Mouse (Mus musculus) CH12.LX (cell line): ENCODE data around the gene Pttg1ip. TPM values are rescaled to one million over a fixed set of nuclear protein-coding genes. Genes with fewer than 3 reads are reported as not detected.

Source experiments
- DNase-seq: peaks from one replicate; pipeline ENCODE4 v3.0.0-alpha.2; 2013; ENCODE audit errors: extremely low read depth
- H3K27ac ChIP-seq: 2 replicates; pipeline ENCODE4 v1.5.1; 2012; ENCODE audit warnings: low read depth, mild to moderate bottlenecking, control low read depth, moderate library complexity; ENCODE audit not compliant: insufficient read depth
- H3K27me3 ChIP-seq: replicated peaks from 2 replicates; pipeline ENCODE3; 2012; ENCODE audit warnings: inconsistent platforms
- H3K36me3 ChIP-seq, 2 experiments: replicated peaks in 1 of 2; 2 replicates each; pipeline versions ENCODE3 to v1.6.1; 2012; ENCODE audit warnings: inconsistent platforms in 1 of 2, low read length in 1 of 2, mild to moderate bottlenecking in 1 of 2, mixed read lengths in 1 of 2, moderate library complexity in 1 of 2; ENCODE audit not compliant: control insufficient read depth in 1 of 2, insufficient read depth in 1 of 2
- H3K4me1 ChIP-seq, 2 experiments: 2 replicates each; pipeline ENCODE4 v1.6.1; 2012; ENCODE audit warnings: inconsistent platforms in 1 of 2, moderate library complexity in 1 of 2; ENCODE audit not compliant: insufficient read depth in 2 of 2, control insufficient read depth in 1 of 2
- H3K4me2 ChIP-seq: 2 replicates; pipeline ENCODE4 v1.6.1; 2012; ENCODE audit warnings: low read depth, mild to moderate bottlenecking, control low read depth; ENCODE audit not compliant: poor library complexity, insufficient read depth, severe bottlenecking
- H3K4me3 ChIP-seq, 3 experiments: fragments of 150-350 bp in 1 of 3; sonication (generic) in 1 of 3; replicated peaks in 1 of 3; 2 replicates each; pipeline versions ENCODE3 to v1.5.1; 2011 to 2012; ENCODE audit warnings: low read depth in 2 of 3, low read length in 2 of 3, mild to moderate bottlenecking in 2 of 3, moderate library complexity in 2 of 3, control low read depth in 1 of 3, improper control_type of control experiment in 1 of 3, inconsistent platforms in 1 of 3, mixed read lengths in 1 of 3; ENCODE audit not compliant: poor library complexity in 1 of 3
- H3K79me2 ChIP-seq: replicated peaks from 2 replicates; pipeline ENCODE4 v1.6.1; 2012; ENCODE audit warnings: mild to moderate bottlenecking, moderate library complexity; ENCODE audit not compliant: control insufficient read depth, poor library complexity, insufficient read depth, severe bottlenecking; ENCODE audit errors: extremely low read depth
- H3K9ac ChIP-seq: 2 replicates; pipeline ENCODE4 v1.6.1; 2012; ENCODE audit warnings: low read depth, mild to moderate bottlenecking, control low read depth, moderate library complexity; ENCODE audit not compliant: insufficient read depth
- H3K9me3 ChIP-seq: replicated peaks from 2 replicates; pipeline ENCODE3; 2012; ENCODE audit warnings: low read length, inconsistent platforms, mixed read lengths
- BHLHE40 ChIP-seq: IDR thresholded peaks from 2 replicates; pipeline ENCODE4 v1.6.1; 2011; ENCODE audit warnings: mild to moderate bottlenecking, low read depth, low read length, improper control_type of control experiment
- CHD1 ChIP-seq: IDR thresholded peaks from 2 replicates; pipeline ENCODE4 v1.6.1; 2012; ENCODE audit warnings: low read depth, low read length, improper control_type of control experiment, inconsistent platforms
- E2F4 ChIP-seq: IDR thresholded peaks from 2 replicates; pipeline ENCODE4 v1.6.1; 2011; ENCODE audit warnings: low read depth, low read length, improper control_type of control experiment; ENCODE audit not compliant: insufficient replicate concordance
- ELF1 ChIP-seq: IDR thresholded peaks from 2 replicates; pipeline ENCODE4 v1.6.1; 2014; ENCODE audit warnings: low read depth, mild to moderate bottlenecking, inconsistent platforms, low read length, improper control_type of control experiment
- ETS1 ChIP-seq: conservative IDR thresholded peaks from 2 replicates; pipeline ENCODE4 v1.6.1; 2012; ENCODE audit warnings: low read depth, mild to moderate bottlenecking, inconsistent platforms, low read length, improper control_type of control experiment, moderate library complexity
- GABPA ChIP-seq: IDR thresholded peaks from 2 replicates; pipeline ENCODE4 v1.6.1; 2012; ENCODE audit warnings: low read depth, low read length, improper control_type of control experiment, inconsistent platforms; ENCODE audit not compliant: insufficient replicate concordance
- IRF4 ChIP-seq: IDR thresholded peaks from 2 replicates; pipeline ENCODE4 v1.6.1; 2014; ENCODE audit warnings: low read depth, mild to moderate bottlenecking, inconsistent platforms, low read length, improper control_type of control experiment
- JUN ChIP-seq: IDR thresholded peaks from 2 replicates; pipeline ENCODE4 v1.6.1; 2011; ENCODE audit warnings: low read depth, mild to moderate bottlenecking, low read length, improper control_type of control experiment, moderate library complexity; ENCODE audit not compliant: insufficient read depth
- MAZ ChIP-seq: IDR thresholded peaks from 2 replicates; pipeline ENCODE4 v1.6.1; 2012; ENCODE audit warnings: low read depth, mild to moderate bottlenecking, inconsistent platforms, low read length, improper control_type of control experiment, moderate library complexity
- MYC ChIP-seq: IDR thresholded peaks from 2 replicates; pipeline ENCODE4 v1.6.1; 2011; ENCODE audit warnings: low read depth, mild to moderate bottlenecking, improper control_type of control experiment, low read length
- NELFE ChIP-seq: IDR thresholded peaks from 2 replicates; pipeline ENCODE4 v1.6.1; 2011; ENCODE audit warnings: low read depth, low read length, improper control_type of control experiment
- POLR2AphosphoS2 ChIP-seq: IDR thresholded peaks from 2 replicates; pipeline ENCODE4 v1.6.1; 2011; ENCODE audit warnings: low read depth, low read length, improper control_type of control experiment
- RAD21 ChIP-seq: IDR thresholded peaks from 2 replicates; pipeline ENCODE4 v1.6.1; 2011; ENCODE audit warnings: low read depth, mild to moderate bottlenecking, low read length, improper control_type of control experiment, moderate library complexity
- RCOR1 ChIP-seq: conservative IDR thresholded peaks from 2 replicates; pipeline ENCODE4 v1.6.1; 2012; ENCODE audit warnings: low read depth, mild to moderate bottlenecking, inconsistent platforms, low read length, improper control_type of control experiment
- SIN3A ChIP-seq: IDR thresholded peaks from 2 replicates; pipeline ENCODE4 v1.6.1; 2012; ENCODE audit warnings: low read length, improper control_type of control experiment, inconsistent platforms
- SMC3 ChIP-seq: IDR thresholded peaks from 2 replicates; pipeline ENCODE4 v1.6.1; 2011; ENCODE audit warnings: low read depth, low read length, improper control_type of control experiment
- ZNF384 ChIP-seq: IDR thresholded peaks from 2 replicates; pipeline ENCODE4 v1.6.1; 2012; ENCODE audit warnings: low read depth, low read length, improper control_type of control experiment, inconsistent platforms
- dilution Hi-C: fragments of 300-500 bp; cut with MboI; formaldehyde crosslinking; loops from 2 replicates; pipeline ENCODE4 v1.14.3; 2020; ENCODE audit warnings: low sequenced_read_pairs; ENCODE audit not compliant: extremely low pct_unique_long_range_greater_than_20kb, extremely low pct_ligation_motif_present
- in situ Hi-C: fragments of 300-500 bp; cut with MboI; formaldehyde crosslinking; loops from 3 replicates; pipeline ENCODE4 v1.14.3; 2019; ENCODE audit warnings: low sequenced_read_pairs, low pct_ligation_motif_present, low pct_unique_long_range_greater_than_20kb, mixed read lengths
- polyA plus RNA-seq: library from polyadenylated mRNA; unstranded; fragments of >175 nt; gene quantifications from 2 replicates; pipeline ENCODE4 v1.2.1, GENCODE M21; 2012; ENCODE audit warnings: low read depth; ENCODE audit not compliant: insufficient read length
- total RNA-seq, 2 experiments: library from RNA; depleted of rRNA; stranded (reverse); fragments of 300-350 nt in 1 of 2; fragments of >200 nt in 1 of 2; gene quantifications; 2 replicates each; pipeline ENCODE4 v1.2.3; 2012 to 2014

The Pttg1ip gene
- total and polyA plus RNA-seq, 3 experiments, result 18.9 to 25.3 (median 20.7) TPM

DNA sequence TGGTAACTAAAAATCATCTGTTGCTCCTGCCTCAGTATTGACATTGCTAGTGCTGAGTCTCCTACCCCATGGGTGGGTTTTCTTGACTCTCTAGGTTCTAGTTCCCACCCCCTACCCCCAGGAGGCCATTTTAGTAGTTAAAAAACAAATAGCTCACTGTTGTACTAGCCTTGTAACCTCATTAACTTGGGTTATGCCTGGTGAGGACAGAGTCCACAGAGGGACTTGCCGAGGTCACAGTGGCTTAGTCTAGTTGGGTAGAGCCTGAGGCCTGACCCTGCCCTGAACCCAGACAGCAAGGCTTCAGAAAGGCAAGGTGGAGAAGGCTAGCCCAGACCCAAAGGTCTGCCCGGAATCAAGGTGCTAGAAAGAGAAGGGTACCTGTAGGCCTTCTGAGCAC lies 6.5 kb downstream of the Pttg1ip start:
- H3K36me3 ChIP-seq, result peaks cover 15 to 70% of the 10 kb centered on the region in 2 experiments
- no peaks in the 10 kb centered on the region for H3K9me3 ChIP-seq
- H3K4me2 ChIP-seq, result no peak overlapping the region
- dilution Hi-C loops, result no loop called here
- no peak for TF ChIP-seq ETS1
- no peak for TF ChIP-seq MYC
- no peak for TF ChIP-seq ZNF384
- TF ChIP-seq SMC3, result no peak
- no peak for TF ChIP-seq RAD21
- no peak for TF ChIP-seq BHLHE40
- TF ChIP-seq MAZ, result no peak
- TF ChIP-seq CHD1, result no peak
- TF ChIP-seq E2F4, result no peak
- TF ChIP-seq, all 38 proteins: peak for 0
- in situ Hi-C loops, result no loop called here
- no peak overlapping the region for H3K4me3 ChIP-seq
- no peak overlapping the region for H3K27ac ChIP-seq
- DNase-seq, result no peak
- H3K79me2 ChIP-seq, result peaks cover 3% of the 10 kb centered on the region; the same call in 1 of the 2 replicates
- H3K4me1 ChIP-seq, result peaks cover 0 to 27% of the 10 kb centered on the region in 2 experiments; a peak in 2 of 4 replicates
- no peaks in the 10 kb centered on the region for H3K27me3 ChIP-seq
- no peak overlapping the region for H3K9ac ChIP-seq

DNA sequence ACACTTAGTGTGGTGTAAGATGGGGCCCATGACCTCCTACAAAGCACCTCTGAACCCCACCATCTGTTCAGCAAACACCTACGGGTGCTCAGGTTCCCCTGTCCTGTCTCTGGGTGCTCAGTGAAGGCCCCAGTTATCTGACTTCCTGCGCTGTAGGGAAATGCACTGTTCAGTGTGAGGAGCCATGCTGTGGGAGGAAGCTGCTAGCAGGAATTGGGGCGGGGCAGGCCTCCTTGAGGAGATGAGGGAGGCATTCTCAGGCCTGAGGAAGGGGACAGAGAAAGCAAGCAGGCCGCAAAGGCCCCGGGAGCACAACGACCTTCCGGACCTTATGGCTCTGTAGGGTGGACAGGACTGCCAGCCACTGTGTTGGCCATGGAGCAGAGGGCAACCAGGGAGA lies 7.6 kb downstream of the Pttg1ip start:
- TF ChIP-seq JUN, result no peak
- no peak for TF ChIP-seq GABPA
- no peak for TF ChIP-seq RCOR1
- no peak for TF ChIP-seq SIN3A
- TF ChIP-seq IRF4, result no peak
- TF ChIP-seq NELFE, result no peak
- no peak for TF ChIP-seq BHLHE40
- no peak for TF ChIP-seq ELF1
- TF ChIP-seq POLR2AphosphoS2, result no peak
- no peak for TF ChIP-seq RAD21
- TF ChIP-seq, all 38 proteins: peak for 0
- Histone ChIP-seq H3K9ac (no peak overlapping the region), H3K79me2 (no peaks in the 10 kb centered on the region), H3K36me3 (peaks cover 25 to 73% of the 10 kb centered on the region in 2 experiments), H3K4me1 (peaks cover 0 to 18% of the 10 kb centered on the region in 2 experiments; a peak in 1 of 4 replicates), H3K4me2 (no peak overlapping the region), H3K9me3 (peaks cover under 1% of the 10 kb centered on the region), H3K27me3 (no peaks in the 10 kb centered on the region), H3K4me3 (no peak overlapping the region), H3K27ac (no peak overlapping the region)
- no peak for DNase-seq
- in situ Hi-C loops, result no loop called here
- dilution Hi-C loops, result no loop called here
